Mouse (Mus musculus): ENCODE measurements around the gene Rnaseh2b.
A peak's percentile ranks its signal among the peaks of the same experiment; 100 is the strongest.

Rnaseh2b gene

DNA sequence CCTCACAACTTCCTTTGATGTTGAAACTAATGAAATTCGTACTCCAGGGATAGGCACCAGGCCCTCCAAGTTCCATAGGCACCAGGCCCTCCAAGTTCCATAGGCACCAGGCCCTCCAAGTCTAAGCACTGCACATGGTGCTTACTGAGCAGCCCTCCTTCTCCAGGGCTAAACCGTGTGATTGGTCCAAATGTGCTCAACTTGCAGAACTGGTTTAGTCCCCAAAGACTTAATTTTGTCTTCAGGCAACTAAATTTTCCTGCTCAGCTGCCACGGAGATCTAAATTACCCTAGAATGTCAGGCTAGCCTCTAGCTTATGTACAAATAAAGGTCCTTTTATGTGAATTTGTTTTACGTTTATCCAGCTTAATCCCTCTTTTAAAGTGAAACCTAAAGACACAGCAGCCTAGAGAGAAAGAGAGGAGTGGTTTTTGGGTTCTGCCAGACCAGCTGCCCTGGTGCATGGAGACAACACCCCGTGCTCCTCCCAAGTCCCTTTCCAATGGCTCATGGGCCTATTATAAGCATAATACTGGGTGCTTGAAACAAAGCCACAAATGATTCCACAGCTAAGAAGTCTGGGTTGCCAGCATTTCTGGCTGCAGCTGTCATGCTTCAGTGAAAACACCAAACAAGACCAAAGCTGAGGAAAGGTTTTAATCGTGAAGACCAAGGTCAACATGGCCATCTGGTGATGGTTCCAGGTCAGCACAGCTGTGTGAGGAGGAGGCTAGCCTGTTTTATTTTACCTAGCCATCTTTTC is 30.4 kb downstream of the Rnaseh2b start:
- no peak for DNase-seq (ENCODE audit: low spot score)

DNA sequence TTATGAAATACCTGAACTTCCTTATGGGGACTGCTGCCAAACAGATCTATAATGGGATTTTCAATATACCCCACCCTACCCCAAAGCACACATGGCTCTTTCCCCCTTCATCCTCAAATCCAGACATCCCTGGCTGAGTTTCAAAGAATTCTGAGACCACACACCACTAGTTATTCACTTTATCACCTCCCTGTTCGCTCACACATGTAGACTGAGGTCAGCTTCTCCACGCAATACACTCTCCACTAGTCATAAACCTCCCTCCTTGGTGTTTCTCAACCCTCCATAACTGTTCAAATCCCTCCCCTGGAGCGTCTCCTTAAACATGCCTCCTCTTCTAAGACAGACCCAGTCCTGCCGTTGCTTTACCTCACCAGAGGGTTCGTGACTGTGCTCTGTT is 31.1 kb downstream of the Rnaseh2b start:
- no peak for DNase-seq (ENCODE audit: low spot score)

DNA sequence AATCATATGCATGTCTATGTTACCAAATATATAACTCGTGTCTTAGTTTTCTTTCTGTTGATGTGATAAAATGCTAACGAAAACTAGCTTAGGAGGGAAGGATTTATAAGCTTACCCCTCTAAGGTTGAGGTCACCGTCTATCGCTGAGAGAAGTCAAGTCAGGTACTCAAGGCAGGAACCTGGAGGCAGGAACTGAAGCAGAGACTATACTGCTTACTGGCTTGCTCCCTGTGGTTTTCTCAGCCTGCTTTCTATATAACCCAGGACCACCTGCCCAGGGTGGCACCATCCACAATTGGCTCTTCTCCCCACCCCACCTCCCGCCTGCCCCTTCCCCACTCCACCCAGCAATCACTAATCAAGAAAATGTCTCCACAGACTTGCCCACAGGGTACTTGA is 32.6 kb downstream of the Rnaseh2b start:
- DNase-seq (ENCODE audit: low spot score), result no peak

DNA sequence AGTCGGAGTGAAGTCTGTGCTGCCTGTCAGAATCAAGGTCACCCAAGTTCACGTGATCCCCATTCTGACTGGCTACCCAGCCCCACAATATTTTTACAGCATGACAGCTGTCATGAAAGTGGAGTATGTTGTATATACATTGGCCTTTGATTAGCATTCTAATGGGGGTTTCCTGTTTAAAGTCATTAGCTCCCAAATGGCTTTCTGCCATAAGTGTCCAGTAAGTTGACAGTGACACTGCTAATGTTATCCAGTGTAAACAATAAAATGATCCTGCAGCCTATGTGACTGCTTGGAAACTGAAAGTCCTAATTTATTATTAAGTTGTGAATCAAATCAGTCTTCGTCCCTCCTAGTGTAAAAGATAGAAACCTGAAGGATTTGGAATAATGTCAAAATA is 33.6 kb downstream of the Rnaseh2b start:
- no peak for DNase-seq (ENCODE audit: low spot score)

DNA sequence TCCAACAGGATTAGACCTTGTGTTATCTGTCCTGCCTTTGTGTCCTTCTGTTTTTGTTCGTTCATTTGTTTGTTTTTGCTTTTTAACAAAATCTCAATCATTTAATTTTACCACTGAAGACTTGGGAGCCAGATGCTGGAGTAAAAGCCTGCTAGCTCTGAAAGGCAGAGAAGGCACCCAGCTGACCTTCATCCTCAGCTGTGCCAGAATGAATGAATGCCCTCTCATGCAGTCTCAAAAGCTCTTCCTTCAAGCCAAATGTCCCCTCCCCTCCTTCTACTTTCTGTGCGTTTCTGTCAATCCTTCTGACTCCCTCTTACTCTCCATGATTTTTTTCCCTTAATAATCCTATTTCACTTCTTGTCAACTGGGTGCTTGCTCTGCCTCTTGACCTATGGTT is 34.8 kb downstream of the Rnaseh2b start:
- no peak for DNase-seq (ENCODE audit: low spot score)

DNA sequence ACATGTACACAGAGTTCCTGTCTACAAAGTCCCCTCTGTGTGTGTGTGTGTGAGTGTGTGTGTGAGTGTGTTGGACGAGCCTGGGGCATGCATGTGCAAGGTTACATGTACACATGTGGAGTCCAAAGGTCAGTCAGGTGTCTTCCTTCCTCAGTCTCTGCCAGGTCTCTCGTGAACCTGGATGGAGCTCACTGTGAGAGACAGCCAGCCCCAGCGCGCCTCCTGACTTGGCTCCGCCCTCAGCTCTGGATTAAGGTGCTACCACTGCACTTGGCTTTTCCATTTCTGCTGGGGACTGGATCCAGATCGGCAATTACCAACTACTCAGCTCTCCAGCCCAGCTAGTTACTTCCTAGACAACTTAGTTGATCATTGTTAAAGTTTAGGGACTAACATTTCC is 36.2 kb downstream of the Rnaseh2b start:
- no peak for DNase-seq (ENCODE audit: low spot score)

DNA sequence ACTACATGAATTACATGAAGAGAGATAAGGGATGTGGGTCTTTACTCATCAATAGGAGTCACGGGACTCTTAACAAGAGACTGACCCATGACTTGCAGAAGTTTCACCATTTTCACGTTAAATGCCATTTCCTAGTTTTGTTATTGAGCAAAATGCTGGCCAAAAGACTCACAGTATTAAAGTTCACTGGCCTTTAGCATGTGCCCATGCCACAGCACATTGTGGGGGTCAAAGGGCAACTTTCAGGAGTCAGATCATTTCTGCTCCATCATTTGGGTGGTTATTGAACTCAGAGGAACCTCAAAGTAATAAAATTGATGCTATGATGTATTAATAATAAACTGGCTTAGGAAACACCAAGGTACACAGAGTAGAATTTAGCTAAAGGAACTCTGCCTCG is 37.2 kb downstream of the Rnaseh2b start:
- DNase-seq (ENCODE audit: low spot score), result no peak

DNA sequence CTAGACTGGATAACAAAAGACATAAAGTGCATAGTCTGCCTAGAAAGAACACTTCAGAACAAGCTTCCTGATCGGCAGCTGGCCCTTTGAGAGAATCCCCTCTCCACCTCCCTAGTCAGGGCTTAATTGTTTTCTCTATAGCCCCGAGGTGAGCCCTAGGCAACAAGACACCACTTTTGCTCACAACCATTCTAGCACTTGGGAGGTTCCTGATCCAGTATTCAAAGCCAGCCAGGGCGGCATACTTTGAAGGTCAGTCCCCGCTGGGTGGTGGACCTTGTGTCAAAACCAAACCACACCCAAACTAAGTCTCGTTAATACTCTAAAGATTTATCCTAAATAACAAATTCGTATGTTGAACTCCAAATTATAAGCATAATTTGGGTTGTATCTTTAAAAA is 39.1 kb downstream of the Rnaseh2b start:
- DNase-seq (ENCODE audit: low spot score), result peak; percentile 32

DNA sequence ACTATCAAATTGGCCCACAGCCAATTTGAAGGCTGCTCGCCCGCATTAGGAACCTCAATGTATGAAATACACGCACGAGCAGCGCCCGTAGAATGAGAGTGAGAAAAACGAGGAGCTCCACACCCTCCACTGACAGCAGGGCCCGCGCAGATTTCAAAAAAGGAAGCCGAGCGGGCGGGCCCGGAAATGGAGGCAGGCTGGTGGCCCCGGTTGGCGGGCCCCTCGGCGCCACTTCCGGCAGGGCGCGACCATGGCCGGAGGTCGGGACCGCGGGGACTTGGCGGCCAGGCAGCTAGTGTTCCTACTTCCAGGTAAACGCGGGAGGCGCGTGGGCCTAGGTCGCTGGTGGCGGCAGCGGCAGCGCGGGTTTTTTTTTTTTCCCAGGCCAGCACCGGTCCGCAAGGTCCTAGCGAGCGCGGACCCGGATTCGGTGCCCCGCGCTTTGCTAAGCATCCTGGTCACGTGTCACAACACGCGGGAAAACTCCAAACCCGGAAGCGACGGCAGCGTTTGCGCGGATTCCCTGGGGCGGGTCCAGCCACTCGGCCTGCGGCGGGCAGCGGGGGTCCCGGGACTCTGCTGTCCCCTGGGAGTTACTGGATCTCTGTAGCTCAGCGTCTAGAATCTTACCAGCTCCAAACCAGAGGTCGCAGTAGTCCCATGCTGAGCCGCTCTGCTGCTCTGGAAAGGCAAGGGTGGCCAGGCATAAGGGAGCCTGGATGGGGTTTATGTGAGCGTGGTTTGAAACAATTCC is 39.7 kb downstream of the Rnaseh2b start:
- peak; percentile 89 for DNase-seq (ENCODE audit: low spot score)

DNA sequence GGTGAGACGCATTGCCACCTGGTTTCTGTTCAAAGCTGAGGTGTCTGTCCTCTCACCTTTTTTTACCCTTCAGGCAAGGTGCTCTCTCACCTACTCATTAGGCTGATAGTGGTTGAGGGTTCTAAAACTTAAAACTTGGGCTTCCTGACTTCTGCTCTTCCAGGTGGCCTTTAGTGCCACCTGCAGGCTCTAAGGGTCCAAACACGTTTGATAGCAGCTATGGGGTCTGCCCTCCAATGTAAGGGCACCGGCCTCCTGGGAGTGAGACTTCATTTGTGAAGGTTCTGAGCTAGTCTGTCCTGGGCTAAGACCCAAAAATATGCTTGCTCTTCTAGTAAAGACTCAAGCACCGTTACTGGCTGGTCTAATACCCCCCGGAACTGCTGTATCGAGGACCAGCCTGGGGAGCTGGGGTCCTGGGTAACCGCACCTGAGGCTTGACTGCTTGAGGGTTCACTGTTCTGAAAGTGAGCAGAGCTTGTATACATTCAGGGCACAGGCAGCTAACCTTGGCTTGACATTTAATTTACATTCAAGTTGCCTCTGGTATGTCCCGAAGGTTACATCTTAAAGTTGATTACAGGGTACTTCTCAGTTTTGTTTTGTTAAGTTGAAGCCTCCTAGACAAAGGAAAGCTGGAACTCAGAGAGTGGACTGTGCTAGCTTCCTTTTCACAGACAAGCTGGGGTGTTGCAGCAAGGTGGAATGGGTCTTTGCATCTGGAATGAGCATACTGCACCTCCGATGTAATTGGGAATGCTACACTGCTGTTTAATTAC is 41.7 kb downstream of the Rnaseh2b start:
- no peak for DNase-seq (ENCODE audit: low spot score)

DNA sequence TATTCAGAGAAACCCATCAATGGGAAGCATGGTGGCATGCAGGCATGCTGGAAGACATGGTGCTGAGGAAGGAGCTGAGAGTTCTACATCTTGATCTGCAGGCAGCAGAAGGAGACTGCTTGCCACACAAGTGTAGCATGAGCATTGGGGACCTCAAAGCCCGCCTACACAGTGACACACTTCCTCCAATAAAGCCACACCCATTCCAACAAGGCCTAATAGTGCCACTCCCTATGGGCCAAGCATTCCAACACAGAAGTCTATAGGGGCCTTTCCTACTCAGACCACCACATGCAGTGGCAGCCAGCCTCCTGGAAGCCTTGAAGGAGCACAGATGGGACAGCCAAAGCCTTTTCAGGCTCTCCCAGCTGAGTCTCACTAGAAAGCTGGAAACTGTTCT is 46.8 kb downstream of the Rnaseh2b start:
- DNase-seq (ENCODE audit: low spot score), result no peak

DNA sequence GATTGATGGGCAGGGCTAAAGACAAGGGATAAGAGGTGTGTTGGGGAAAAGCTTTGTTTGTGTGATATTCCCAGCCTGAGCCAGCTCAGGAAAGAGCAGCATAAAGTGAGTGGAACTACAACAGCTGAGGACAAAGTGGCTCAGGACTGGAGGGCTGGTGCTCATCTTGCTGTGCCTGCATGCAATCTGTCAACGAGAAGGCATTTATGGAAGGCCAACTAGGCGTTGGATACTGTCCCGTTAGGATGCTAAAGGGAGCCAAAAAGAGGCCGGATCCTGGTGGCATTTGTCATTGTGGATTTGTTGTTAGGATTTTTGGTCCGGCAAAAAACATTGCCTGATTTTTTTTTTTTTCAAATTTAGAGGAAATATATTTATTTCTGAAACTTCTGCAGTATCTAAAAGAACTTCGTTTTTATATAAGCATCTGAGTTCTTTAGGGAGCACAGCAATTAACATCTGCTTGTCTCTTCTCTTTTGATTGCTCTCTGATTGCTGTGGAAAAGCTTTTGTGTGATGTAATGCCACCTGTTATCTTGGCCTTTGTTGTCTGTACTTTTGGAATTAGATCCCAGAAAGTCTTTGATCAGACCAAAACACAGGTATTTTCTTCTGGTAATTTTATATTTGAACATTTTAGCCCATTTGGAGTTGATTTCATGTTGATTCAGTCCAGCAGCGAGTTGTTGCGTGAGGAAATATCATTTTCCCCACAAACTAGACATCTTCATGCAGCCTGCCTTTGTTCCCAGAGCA is 49.7 kb downstream of the Rnaseh2b start:
- DNase-seq (ENCODE audit: low spot score), result no peak

DNA sequence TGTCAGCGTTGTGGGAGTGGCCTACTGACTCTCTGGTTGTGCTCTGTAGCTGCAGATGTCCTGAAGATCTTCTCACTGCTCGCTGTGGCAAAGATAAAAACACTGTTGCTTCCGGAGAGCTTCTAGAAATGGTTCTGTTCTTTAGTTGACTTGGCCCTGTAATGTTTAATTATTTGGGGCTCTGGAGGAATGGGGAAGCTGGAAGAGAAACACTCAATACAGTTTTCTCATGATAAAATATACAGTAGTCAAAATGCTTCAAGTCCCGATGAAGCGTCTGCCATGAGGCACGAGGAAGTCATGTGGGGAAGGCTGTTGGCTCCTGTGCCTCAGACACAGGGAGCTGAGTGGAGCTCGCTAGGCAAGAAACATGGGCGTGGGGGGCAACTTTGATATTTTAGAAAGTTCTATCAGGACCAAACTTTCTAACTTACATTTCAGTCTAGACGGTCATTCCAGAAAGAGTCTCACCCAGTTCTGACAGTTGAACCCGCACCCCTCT is 50.3 kb downstream of the Rnaseh2b start:
- DNase-seq (ENCODE audit: low spot score), result peak; percentile 53

DNA sequence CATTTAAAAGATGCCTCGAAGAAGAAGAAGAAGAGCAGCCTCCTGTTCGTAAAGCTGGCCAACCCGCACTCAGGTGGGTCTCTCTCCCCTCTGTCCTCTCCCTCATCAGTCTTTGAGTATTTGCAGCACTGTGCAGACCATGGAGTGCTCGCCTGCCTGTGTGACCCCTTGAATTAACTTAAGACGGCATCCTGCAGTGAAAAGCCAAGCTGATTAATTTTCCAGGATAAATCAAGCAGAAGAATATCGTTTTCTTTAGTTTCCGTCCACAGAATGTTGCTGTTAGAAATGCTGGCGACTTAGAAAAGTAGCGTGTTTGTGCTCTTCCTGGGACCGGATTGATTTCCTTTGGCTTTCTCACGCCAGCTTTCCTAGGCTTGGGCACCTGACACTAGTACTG is 54.2 kb downstream of the Rnaseh2b start:
- no peak for DNase-seq (ENCODE audit: low spot score)

DNA sequence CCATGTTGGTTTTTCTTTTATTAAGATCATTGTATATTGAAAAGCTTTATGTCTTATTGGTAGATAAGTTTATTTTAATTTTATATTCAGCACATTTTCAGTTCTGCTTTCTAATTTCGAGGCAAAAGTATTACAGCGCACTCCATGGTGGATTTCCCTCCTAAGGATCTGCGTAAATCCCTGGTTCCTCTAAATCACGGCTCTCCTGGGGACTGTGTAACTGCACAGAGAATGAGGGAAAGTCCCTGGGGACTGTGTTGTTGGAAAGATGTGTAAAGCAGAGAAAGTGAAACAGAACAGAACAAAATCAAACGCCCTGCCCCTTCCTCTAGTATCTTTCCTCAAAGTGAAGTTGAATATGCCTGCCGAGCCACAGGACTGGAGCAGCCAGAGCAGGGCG is 54.7 kb downstream of the Rnaseh2b start:
- no peak for DNase-seq (ENCODE audit: low spot score)

DNA sequence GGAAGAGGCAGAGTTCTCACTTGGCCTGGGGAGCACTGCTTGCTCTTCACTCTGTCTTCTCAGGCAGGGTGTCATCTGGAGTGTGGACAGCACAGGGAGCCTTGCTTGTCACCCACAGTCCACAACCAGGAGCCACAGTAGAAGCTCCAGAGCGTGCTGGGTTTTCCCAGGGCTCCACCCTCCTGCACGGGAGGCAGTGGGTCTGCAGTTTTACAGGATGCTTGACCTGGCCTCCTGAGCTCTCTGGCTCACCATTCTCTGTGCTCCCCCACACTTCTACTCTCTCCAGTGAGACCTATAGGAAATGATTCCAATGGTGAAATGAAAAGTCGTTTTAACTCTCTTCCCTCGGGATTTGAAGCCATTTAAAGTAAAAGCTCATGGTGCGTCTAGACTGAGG is 57.4 kb downstream of the Rnaseh2b start:
- no peak for DNase-seq (ENCODE audit: low spot score)

DNA sequence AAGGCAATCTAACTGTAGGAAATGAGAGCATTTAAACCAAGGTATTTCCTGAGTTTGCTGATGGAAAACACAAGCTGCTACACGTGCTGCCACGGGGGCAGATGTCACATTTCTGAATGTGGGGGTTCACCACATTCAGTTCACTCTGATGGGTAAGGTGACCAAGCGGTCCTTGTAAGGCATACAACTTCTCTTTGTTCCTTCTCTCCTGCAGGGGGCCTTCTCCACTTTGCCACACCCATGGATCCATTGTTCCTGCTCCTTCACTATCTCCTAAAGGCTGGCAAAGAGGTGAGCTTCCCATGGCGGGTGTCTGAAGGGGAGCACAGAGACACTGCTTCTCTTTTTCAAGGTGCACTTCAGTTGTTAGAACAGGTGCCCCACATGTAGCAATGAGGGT is 57.8 kb downstream of the Rnaseh2b start:
- no peak for DNase-seq (ENCODE audit: low spot score)

DNA sequence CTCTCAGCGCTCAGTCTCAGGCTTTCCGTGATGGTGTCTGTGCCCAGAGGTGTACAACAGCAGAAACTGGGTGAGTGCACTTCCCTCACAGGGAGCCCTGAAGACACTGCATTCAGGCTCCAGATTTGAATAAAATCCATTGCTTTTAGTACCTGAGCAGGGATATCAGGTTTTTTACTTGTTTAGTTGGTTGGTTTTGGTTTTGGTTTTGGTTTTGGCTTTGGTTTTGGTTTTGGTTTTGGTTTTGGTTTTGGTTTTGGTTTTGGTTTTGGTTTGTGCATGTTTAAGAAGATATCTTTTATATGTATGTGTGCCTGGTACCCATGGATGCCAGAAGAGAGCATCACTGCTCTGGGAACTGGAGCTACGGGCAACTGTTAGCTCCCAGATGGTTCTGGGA is 58.5 kb downstream of the Rnaseh2b start:
- DNase-seq (ENCODE audit: low spot score), result no peak

DNA sequence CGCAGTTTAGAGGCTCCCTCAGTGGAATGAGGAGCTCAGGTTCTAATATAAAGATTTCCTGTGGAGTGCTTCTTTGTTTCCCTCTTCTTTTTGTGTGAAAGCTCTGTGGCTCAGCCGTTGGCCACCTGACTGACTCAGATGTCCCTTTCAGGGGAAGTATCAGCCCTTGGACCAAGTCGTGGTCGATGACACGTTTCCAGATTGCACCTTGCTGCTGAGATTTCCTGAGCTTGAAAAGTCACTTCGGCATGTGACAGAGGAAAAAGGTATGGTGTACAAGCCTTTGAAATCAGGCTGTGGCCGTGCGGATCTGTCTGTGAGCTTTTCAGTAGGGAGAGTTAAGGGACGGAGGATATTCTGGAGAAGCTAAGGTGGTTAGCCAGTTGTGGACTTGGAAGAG is 61.0 kb downstream of the Rnaseh2b start:
- DNase-seq (ENCODE audit: low spot score), result no peak

DNA sequence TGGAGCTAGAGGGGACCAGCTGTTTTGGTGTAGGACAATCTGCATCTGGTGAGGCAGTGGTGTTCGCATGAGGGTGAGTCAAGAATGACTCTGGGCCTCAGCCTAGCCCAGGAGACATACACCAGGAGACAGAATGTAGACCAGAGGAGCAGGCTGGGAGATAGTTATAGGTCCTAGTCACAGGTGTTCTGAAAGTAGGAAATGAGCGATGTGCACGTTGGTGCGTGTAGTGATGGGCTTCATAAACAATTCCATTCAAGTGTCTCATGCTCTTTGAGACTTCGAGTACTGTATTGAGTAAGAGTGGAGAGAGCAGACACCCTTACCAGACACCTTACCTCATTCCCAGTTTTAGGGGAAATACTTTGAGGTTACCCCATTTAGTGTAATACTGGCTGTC is 61.4 kb downstream of the Rnaseh2b start:
- DNase-seq (ENCODE audit: low spot score), result no peak

DNA sequence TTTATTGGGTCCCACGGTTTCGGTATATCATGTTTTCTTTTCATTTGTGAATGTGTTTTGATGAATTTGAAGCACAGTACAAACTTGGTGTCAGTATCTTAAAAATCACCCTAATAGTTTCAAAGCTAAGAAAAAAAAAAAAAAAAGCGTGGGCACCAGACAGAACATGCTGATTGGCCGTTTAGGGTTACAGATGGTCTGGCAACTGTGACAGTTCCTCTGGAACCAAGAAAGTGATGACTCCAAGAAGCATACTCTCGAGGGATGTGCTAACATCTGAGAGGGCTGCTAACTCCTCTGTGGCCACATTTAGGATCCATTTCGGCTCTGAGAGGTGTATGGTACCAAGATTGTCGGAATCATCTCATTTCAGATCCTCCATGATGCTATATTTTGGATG is 62.8 kb downstream of the Rnaseh2b start:
- no peak for DNase-seq (ENCODE audit: low spot score)
